Mouse (Mus musculus) G1E (cell line): Measurements from ENCODE around the gene Nenf.

Experiments
- CTCF ChIP-seq: IDR thresholded peaks from 2 replicates; pipeline ENCODE4 v1.5.1; 2012; ENCODE audit warnings: low read depth, low read length, inconsistent platforms, mixed read lengths
- GATA1 ChIP-seq: IDR thresholded peaks from 2 replicates; pipeline ENCODE4 v1.6.1; 2012; ENCODE audit warnings: borderline replicate concordance, low read length, inconsistent platforms, mixed read lengths
- GATA2 ChIP-seq: IDR thresholded peaks from 2 replicates; pipeline ENCODE4 v1.6.1; 2012; ENCODE audit warnings: low read depth, low read length, inconsistent platforms, borderline replicate concordance
- POLR2AphosphoS5 ChIP-seq: IDR thresholded peaks from 2 replicates; pipeline ENCODE4 v1.6.1; 2012; ENCODE audit warnings: low read depth, low read length, inconsistent platforms; ENCODE audit not compliant: insufficient replicate concordance
- TAL1 ChIP-seq: conservative IDR thresholded peaks from 2 replicates; pipeline ENCODE4 v1.6.1; 2012; ENCODE audit warnings: low read depth, low read length, inconsistent platforms, mixed read lengths

DNA sequence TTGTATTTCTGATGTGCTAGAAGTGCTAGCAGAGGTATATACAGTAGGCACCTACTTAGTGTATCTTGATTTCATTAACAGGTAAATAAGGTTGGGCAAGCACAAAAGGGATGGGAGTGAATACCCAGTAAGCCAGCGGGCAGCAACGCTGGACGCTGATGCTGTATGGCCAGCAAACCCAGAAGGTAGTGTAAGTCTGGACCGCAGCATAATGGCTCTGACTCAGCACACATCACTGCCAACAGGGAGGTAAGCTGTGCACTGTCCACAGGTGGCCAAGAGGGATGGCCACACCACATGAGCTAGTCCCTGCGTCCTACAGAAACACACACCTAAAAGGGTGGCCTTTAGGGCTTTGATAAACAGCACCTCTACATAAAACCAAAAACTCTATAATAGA lies 32.4 kb upstream of the Nenf start:
- no peak for TF ChIP-seq CTCF
- TF ChIP-seq GATA1: no peak
- no peak for TF ChIP-seq TAL1
- TF ChIP-seq POLR2AphosphoS5: no peak
- no peak for TF ChIP-seq GATA2
